Mouse (Mus musculus): ENCODE measurements at regions not wholly inside any gene's neighbourhood (a gene's known extent, or its start where the extent isn't known, plus 50 kb on each side); places are given as distances from the start of the nearest gene placed in this dataset.
A peak's percentile ranks its signal among the peaks of the same experiment; 100 is the strongest.

DNA sequence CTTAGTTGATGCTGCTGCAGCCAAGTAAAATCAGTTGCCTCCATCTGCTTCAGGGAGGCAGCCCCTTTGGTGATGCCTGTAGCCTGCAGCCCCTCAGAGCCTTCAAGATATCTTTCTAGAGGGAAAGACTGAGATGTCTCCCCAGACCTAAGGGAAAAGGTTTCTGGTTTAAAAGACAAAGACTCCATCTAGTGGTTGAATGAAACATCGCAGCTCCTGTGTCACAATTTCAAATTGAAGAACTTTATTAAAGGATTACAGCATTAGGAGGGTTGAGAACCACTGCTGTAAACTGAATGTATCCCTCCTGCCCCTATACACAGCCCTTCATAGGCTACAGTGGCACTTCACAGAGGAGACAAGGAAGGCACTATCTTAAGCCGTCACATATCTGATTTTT, 243.1 kb downstream of the Lmx1a start:
- WGBS, result 43% methylated on average over 2 of the region's 2 CpGs
- Histone ChIP-seq H3K27ac (ENCODE audit: insufficient read depth, low read length) (no peak overlapping the region), H3K4me3 (replicated peaks; ENCODE audit: insufficient read depth, low read depth, low read length) (no peak overlapping the region), H3K27me3 (ENCODE audit: control insufficient read depth, insufficient read depth, low read length) (peaks cover 1% of the 10 kb centered on the region; the same call in 1 of the 2 replicates), H3K4me1 (ENCODE audit: control insufficient read depth, insufficient read depth, low read length) (peaks cover 5% of the 10 kb centered on the region; the same call in 1 of the 2 replicates)
- TF ChIP-seq CTCF (IDR thresholded peaks at IDR 0.05; ENCODE audit: borderline replicate concordance, insufficient read depth, low read depth, low read length) (0 out of 2 replicates have a peak, but pooled peaks have one; percentile 18), POLR2A (IDR thresholded peaks at IDR 0.05; ENCODE audit: borderline replicate concordance, insufficient read depth, low read length) (no peak)
- DNase-seq, result no peak

DNA sequence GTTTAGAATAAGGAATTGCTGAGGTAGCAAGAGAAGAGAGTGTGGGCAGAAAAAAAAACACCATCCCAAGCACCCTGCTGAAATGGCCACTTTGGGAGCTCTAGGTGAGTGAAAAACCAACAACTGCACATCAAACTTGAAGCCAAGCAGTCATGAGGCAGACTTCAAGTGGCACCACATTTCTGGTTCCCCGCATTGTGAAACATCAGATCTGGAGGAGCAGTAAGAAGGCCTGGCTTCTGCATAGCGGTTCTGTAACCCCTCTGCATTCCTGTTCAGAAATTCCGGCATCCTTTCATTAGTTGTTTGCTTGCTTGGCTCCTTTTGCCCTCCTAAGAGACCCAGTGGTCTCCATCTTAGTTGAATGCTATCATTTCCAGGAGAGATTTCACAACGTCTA, 247.7 kb downstream of the Lmx1a start:
- H3K4me1 ChIP-seq (ENCODE audit: control insufficient read depth, insufficient read depth, low read length), result no peaks in the 10 kb centered on the region
- WGBS, result 81% methylated on average over 4 of the region's 4 CpGs
- no peak overlapping the region for H3K4me3 ChIP-seq (replicated peaks; ENCODE audit: insufficient read depth, low read depth, low read length)
- H3K27me3 ChIP-seq (ENCODE audit: control insufficient read depth, insufficient read depth, low read length), result no peaks in the 10 kb centered on the region
- no peak for DNase-seq
- H3K27ac ChIP-seq (ENCODE audit: insufficient read depth, low read length), result no peak overlapping the region
- TF ChIP-seq CTCF (IDR thresholded peaks at IDR 0.05; ENCODE audit: borderline replicate concordance, insufficient read depth, low read depth, low read length), result no peak
- no peak for TF ChIP-seq POLR2A (IDR thresholded peaks at IDR 0.05; ENCODE audit: borderline replicate concordance, insufficient read depth, low read length)

DNA sequence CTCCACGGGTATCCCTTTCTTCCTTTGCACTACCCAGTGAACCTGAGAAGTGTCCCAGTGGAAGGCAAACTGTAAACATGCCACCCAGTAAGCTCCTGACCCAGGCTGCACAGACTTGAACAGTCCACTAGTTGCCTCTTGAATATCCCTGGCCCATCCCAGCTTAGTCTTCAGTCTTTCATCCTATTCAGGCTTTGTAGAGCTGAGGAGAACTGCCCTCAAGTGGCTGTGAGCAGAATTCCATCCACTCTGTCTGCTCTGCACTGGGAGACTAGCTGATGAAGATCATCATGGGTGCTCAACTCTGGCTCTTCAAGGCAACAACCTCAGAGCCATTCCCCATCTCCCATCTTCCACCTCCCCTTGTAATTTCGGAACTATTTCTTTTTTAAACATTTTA, 249.1 kb downstream of the Lmx1a start:
- Histone ChIP-seq H3K27ac (ENCODE audit: insufficient read depth, low read length) (no peak overlapping the region), H3K27me3 (ENCODE audit: control insufficient read depth, insufficient read depth, low read length) (no peaks in the 10 kb centered on the region), H3K4me3 (replicated peaks; ENCODE audit: insufficient read depth, low read depth, low read length) (no peak overlapping the region), H3K4me1 (ENCODE audit: control insufficient read depth, insufficient read depth, low read length) (no peaks in the 10 kb centered on the region)
- WGBS, result 93% methylated on average over 2 of the region's 2 CpGs
- DNase-seq, result no peak
- TF ChIP-seq CTCF (IDR thresholded peaks at IDR 0.05; ENCODE audit: borderline replicate concordance, insufficient read depth, low read depth, low read length) (no peak), POLR2A (IDR thresholded peaks at IDR 0.05; ENCODE audit: borderline replicate concordance, insufficient read depth, low read length) (no peak)

DNA sequence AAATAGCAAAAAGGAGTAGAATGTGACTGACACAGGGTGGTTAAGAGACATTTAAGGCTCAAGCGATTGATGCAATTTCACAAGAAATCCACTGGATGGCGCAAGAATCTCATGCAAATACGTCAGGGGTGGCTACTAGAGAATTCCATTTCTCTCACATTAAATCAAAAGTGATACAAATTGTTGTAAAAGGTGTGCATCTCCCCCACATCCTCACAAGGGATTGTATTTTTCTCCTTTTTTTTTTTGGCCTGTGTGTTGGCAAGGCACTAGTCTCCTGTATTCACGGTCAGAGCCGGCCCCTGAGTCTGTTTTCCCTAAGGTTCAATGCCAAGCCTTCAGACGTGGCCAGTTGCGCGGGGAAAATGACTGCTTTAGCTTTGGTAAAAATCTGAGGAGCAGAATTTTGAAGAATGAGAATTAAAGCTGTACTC, 253.0 kb downstream of the Lmx1a start:
- Histone ChIP-seq H3K4me1 (ENCODE audit: control insufficient read depth, insufficient read depth, low read length) (no peaks in the 10 kb centered on the region), H3K4me3 (replicated peaks; ENCODE audit: insufficient read depth, low read depth, low read length) (peak overlapping the region; percentile 4), H3K27me3 (ENCODE audit: control insufficient read depth, insufficient read depth, low read length) (no peaks in the 10 kb centered on the region; the same call in 1 of the 2 replicates), H3K27ac (ENCODE audit: insufficient read depth, low read length) (no peak overlapping the region)
- WGBS, result 4% methylated on average over 8 of the region's 8 CpGs
- DNase-seq, result peak in 1 of 2 experiments; percentile 17
- TF ChIP-seq CTCF (IDR thresholded peaks at IDR 0.05; ENCODE audit: borderline replicate concordance, insufficient read depth, low read depth, low read length), result peak; percentile 33; the same call in 1 of the 2 replicates
- no peak for TF ChIP-seq POLR2A (IDR thresholded peaks at IDR 0.05; ENCODE audit: borderline replicate concordance, insufficient read depth, low read length)

DNA sequence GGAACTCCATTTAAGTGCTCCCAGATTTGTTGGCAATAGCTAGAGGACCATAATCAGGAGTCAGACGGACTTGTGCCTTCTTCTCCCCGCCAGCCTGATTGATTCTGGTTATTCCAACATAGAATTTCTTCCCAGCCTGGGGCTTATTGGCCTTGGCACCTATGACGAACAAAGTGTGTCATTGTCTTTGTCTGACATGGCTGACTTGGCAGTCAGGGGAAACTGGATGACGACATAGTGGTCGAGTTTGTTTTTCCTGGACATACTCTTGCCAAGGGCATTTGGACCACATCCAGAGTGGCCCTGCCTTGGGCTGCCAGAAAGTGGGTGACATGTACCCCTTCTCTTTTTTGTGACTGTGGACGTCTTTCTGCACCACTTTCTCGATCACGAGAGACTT, 254.1 kb downstream of the Lmx1a start:
- Histone ChIP-seq H3K4me3 (replicated peaks; ENCODE audit: insufficient read depth, low read depth, low read length) (no peak overlapping the region), H3K4me1 (ENCODE audit: control insufficient read depth, insufficient read depth, low read length) (no peaks in the 10 kb centered on the region), H3K27me3 (ENCODE audit: control insufficient read depth, insufficient read depth, low read length) (no peaks in the 10 kb centered on the region; the same call in 1 of the 2 replicates), H3K27ac (ENCODE audit: insufficient read depth, low read length) (no peak overlapping the region)
- TF ChIP-seq CTCF (IDR thresholded peaks at IDR 0.05; ENCODE audit: borderline replicate concordance, insufficient read depth, low read depth, low read length), result no peak
- TF ChIP-seq POLR2A (IDR thresholded peaks at IDR 0.05; ENCODE audit: borderline replicate concordance, insufficient read depth, low read length), result no peak
- WGBS, result 55% methylated on average over 8 of the region's 8 CpGs
- DNase-seq, result no peak

- no peak overlapping the region for H3K27ac ChIP-seq (ENCODE audit: insufficient read depth, low read length)
- TF ChIP-seq CTCF (IDR thresholded peaks at IDR 0.05; ENCODE audit: borderline replicate concordance, insufficient read depth, low read depth, low read length) (no peak), POLR2A (IDR thresholded peaks at IDR 0.05; ENCODE audit: borderline replicate concordance, insufficient read depth, low read length) (no peak)
- WGBS, result 16% methylated on average over 9 of the region's 9 CpGs
- no peak for DNase-seq
- no peaks in the 10 kb centered on the region; the same call in 1 of the 2 replicates for H3K27me3 ChIP-seq (ENCODE audit: control insufficient read depth, insufficient read depth, low read length)
- H3K4me3 ChIP-seq (replicated peaks; ENCODE audit: insufficient read depth, low read depth, low read length), result no peak overlapping the region
- no peaks in the 10 kb centered on the region for H3K4me1 ChIP-seq (ENCODE audit: control insufficient read depth, insufficient read depth, low read length)
Measured at GRCm38 (mm10) chr1:167945615-167946252, 256.7 kb downstream of the Lmx1a start.

- no peaks in the 10 kb centered on the region for H3K4me1 ChIP-seq (ENCODE audit: control insufficient read depth, insufficient read depth, low read length)
- H3K27ac ChIP-seq (ENCODE audit: insufficient read depth, low read length), result no peak overlapping the region
- WGBS, result 60% methylated on average over 7 of the region's 7 CpGs
- DNase-seq, result no peak
- no peak overlapping the region for H3K4me3 ChIP-seq (replicated peaks; ENCODE audit: insufficient read depth, low read depth, low read length)
- TF ChIP-seq POLR2A (IDR thresholded peaks at IDR 0.05; ENCODE audit: borderline replicate concordance, insufficient read depth, low read length) (no peak), CTCF (IDR thresholded peaks at IDR 0.05; ENCODE audit: borderline replicate concordance, insufficient read depth, low read depth, low read length) (no peak)
- no peaks in the 10 kb centered on the region; the same call in 1 of the 2 replicates for H3K27me3 ChIP-seq (ENCODE audit: control insufficient read depth, insufficient read depth, low read length)
Measured at GRCm38 (mm10) chr1:167947866-167948265, 258.8 kb downstream of the Lmx1a start.

DNA sequence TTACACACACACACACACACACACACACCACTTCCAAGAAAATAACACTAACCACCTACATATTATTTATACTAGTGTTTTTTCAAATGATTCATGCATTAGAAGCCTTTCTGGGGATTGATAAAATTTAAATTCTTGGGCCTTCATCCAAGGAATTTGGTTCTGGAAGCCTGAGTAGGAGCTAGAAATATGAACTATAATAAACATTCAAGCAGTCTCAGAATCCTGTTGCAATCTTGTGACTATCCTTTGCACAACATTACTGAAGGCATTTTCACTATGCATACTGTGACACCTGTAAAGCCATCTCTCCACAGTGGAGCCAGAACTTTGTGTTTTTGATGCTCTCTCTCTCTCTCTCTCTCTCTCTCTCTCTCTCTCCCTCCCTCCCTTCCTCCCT, 262.7 kb downstream of the Lmx1a start:
- Histone ChIP-seq H3K4me3 (replicated peaks; ENCODE audit: insufficient read depth, low read depth, low read length) (no peak overlapping the region), H3K4me1 (ENCODE audit: control insufficient read depth, insufficient read depth, low read length) (no peaks in the 10 kb centered on the region), H3K27me3 (ENCODE audit: control insufficient read depth, insufficient read depth, low read length) (no peaks in the 10 kb centered on the region), H3K27ac (ENCODE audit: insufficient read depth, low read length) (no peak overlapping the region)
- no peak for DNase-seq
- TF ChIP-seq CTCF (IDR thresholded peaks at IDR 0.05; ENCODE audit: borderline replicate concordance, insufficient read depth, low read depth, low read length) (no peak), POLR2A (IDR thresholded peaks at IDR 0.05; ENCODE audit: borderline replicate concordance, insufficient read depth, low read length) (no peak)

All from cerebellum, adult 2 months (tissue).